Mouse (Mus musculus) forebrain, embryonic 14.5 days (tissue): ENCODE measurements around the gene Rilpl1. TPM values are rescaled to one million over a fixed set of nuclear protein-coding genes. Genes with fewer than 3 reads are reported as not detected.
"Not testable (repeated sequence)": the region's sequence is repeated elsewhere in the genome, so short reads cannot be mapped to it uniquely, and the experiment has no call there.

Experiments used
- ATAC-seq: fragments of 200-750 bp; cut with Nextera tagmentation; 2 replicates; pipeline ENCODE4 v1.8.0; 2017; ENCODE audit warnings: mild to moderate bottlenecking, moderate library complexity
- DNase-seq: peaks from one replicate; pipeline ENCODE4 v3.0.0-alpha.2; 2015; ENCODE audit warnings: low spot score
- H3K27ac ChIP-seq: fragments of 300-500 bp; sonication (generic); 2 replicates; pipeline ENCODE4 v1.5.1; 2014; ENCODE audit warnings: low read depth, mild to moderate bottlenecking, control low read depth, low read length, moderate library complexity
- H3K27me3 ChIP-seq: fragments of 300-500 bp; sonication (generic); replicated peaks from 2 replicates; pipeline ENCODE4 v1.6.1; 2014; ENCODE audit warnings: low read length, control low read depth, mixed read lengths; ENCODE audit not compliant: control insufficient read depth, insufficient read depth
- H3K36me3 ChIP-seq: fragments of 300-500 bp; sonication (generic); 2 replicates; pipeline ENCODE4 v1.6.1; 2014; ENCODE audit warnings: low read length, control low read depth; ENCODE audit not compliant: control insufficient read depth, insufficient read depth
- H3K4me1 ChIP-seq: fragments of 300-500 bp; sonication (generic); 2 replicates; pipeline ENCODE4 v1.6.1; 2014; ENCODE audit warnings: antibody characterized with exemption, low read length, control low read depth; ENCODE audit not compliant: control insufficient read depth, insufficient read depth
- H3K4me2 ChIP-seq: fragments of 300-500 bp; sonication (generic); 2 replicates; pipeline ENCODE4 v1.6.1; 2014; ENCODE audit warnings: mild to moderate bottlenecking, control low read depth, low read length
- H3K4me3 ChIP-seq: fragments of 300-500 bp; sonication (generic); 2 replicates; pipeline ENCODE4 v1.5.1; 2014; ENCODE audit warnings: low read depth, low read length, control low read depth
- H3K9ac ChIP-seq: fragments of 300-500 bp; sonication (generic); 2 replicates; pipeline ENCODE4 v1.6.1; 2014; ENCODE audit warnings: mild to moderate bottlenecking, low read length, control low read depth, moderate library complexity
- H3K9me3 ChIP-seq: fragments of 300-500 bp; sonication (generic); replicated peaks from 2 replicates; pipeline ENCODE4 v1.6.1; 2016; ENCODE audit warnings: low read length, control low read depth, mixed read lengths; ENCODE audit not compliant: control insufficient read depth
- WGBS: fragments of 180-500 bp; shearing (Covaris S2); extraction: QIAGEN DNeasy Blood & Tissue Kit; methylation state at CpG from one replicate; pipeline ENCODE4 v1.1.7; 2014; 5-methylcytosine and 5-hydroxymethylcytosine counted together
- polyA plus RNA-seq: library from polyadenylated mRNA; unstranded; fragments of >200 nt; fragmentation: Nextera tagmentation; extraction: Ambion mirVana; gene quantifications from 2 replicates; pipeline ENCODE4 v1.2.1, GENCODE M21; 2014

The Rilpl1 gene
- polyA plus RNA-seq, 1 experiment from 2014 or later, result 10.4 TPM

GRCm38 (mm10) chr5:124501541-124501940 lies 29.6 kb downstream of the Rilpl1 start:
- ATAC-seq (no peak), DNase-seq (no peak)
- Histone ChIP-seq H3K9me3 (no peaks in the 10 kb centered on the region), H3K27ac (no peak overlapping the region), H3K27me3 (no peaks in the 10 kb centered on the region), H3K4me2 (no peak overlapping the region), H3K4me1 (no peaks in the 10 kb centered on the region), H3K36me3 (peaks cover 33% of the 10 kb centered on the region), H3K4me3 (no peak overlapping the region), H3K9ac (no peak overlapping the region)
- WGBS, result 90% methylated on average over 10 of the region's 10 CpGs

- WGBS, result 91% methylated on average over 3 of the region's 3 CpGs
Observed at GRCm38 (mm10) chr5:124500573-124500972, 30.6 kb downstream of the Rilpl1 start.

GRCm38 (mm10) chr5:124500037-124500436 lies 31.2 kb downstream of the Rilpl1 start:
- not testable (repeated sequence) for H3K4me1 ChIP-seq, H3K9me3 ChIP-seq
- 75% methylated on average over 2 of the region's 4 CpGs for WGBS

More at GRCm38 (mm10) chr5:124500573-124500972, 30.6 kb downstream of the Rilpl1 start:
- DNase-seq, result no peak
- ATAC-seq, result no peak
- Histone ChIP-seq H3K9ac (no peak overlapping the region), H3K27me3 (no peaks in the 10 kb centered on the region), H3K9me3 (no peaks in the 10 kb centered on the region), H3K36me3 (peaks cover 39% of the 10 kb centered on the region), H3K4me1 (no peaks in the 10 kb centered on the region), H3K27ac (no peak overlapping the region), H3K4me3 (no peak overlapping the region), H3K4me2 (no peak overlapping the region)

DNA sequence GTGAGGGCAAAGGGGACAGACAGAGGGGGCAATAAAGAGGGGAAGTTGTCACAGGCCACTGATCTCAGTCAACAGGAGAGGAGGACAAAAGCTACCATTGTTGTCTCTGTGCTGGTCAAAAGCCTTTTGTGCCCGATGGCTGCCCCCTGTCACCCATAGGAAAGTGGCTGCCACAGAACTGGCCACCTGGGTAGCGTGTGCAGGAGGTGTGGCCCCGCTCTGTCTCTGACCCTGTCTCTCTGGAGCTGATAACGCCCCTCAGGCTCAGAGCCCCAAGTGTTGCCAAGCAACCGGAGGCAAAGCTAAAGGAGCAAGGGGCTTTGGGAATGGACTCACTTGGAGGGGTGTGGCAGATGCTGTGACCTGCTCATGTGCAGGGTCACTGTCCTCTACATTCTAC lies 32.2 kb downstream of the Rilpl1 start:
- ATAC-seq (no peak), DNase-seq (no peak)
- Histone ChIP-seq H3K4me1 (no peaks in the 10 kb centered on the region), H3K4me3 (no peak overlapping the region), H3K9me3 (no peaks in the 10 kb centered on the region), H3K9ac (no peak overlapping the region), H3K27me3 (no peaks in the 10 kb centered on the region), H3K27ac (no peak overlapping the region), H3K36me3 (peaks cover 47% of the 10 kb centered on the region), H3K4me2 (no peak overlapping the region)
- WGBS, result 27% methylated on average over 5 of the region's 5 CpGs

More at GRCm38 (mm10) chr5:124500037-124500436, 31.2 kb downstream of the Rilpl1 start:
- DNase-seq, H3K4me2 ChIP-seq, ATAC-seq, H3K9ac ChIP-seq, H3K27ac ChIP-seq, H3K27me3 ChIP-seq, H3K4me3 ChIP-seq: not testable (repeated sequence)
- peaks cover 43% of the 10 kb centered on the region for H3K36me3 ChIP-seq

DNA sequence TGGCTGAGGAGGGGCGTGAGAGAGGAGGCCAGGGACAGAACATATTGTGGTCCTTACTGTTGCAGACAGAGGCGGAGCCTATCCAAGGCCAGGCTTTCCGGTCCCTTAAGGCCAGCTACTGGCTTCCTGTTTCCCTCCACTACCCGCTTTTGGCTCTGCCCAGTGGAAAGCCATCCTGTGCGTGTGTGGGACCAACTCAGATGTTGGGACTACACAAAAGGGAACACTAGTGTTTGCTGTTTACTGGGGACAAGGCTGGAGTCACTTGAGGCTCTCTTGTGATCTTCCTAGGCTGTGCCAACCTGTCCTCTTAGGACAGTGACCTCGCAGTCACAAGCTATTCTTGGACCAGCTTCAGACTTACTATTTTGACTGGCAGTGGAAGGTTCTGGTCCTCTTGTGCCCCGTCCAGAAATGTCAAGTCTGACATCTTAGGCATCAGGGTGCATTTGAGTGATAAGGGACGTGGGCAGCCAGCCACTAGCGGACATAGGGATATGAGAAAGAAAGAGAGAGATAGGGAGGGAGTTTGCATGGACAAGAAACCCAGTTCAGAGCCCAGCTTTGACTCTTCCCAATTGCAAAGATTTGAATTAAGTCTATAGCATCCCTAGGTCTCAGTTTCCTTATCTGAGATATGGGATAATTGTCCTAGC lies 32.8 kb downstream of the Rilpl1 start:
- Histone ChIP-seq H3K27ac (no peak overlapping the region), H3K36me3 (peaks cover 50% of the 10 kb centered on the region), H3K4me1 (no peaks in the 10 kb centered on the region), H3K4me3 (no peak overlapping the region), H3K4me2 (no peak overlapping the region), H3K27me3 (no peaks in the 10 kb centered on the region), H3K9me3 (no peaks in the 10 kb centered on the region), H3K9ac (no peak overlapping the region)
- ATAC-seq (no peak), DNase-seq (no peak)
- 84% methylated on average over 9 of the region's 9 CpGs for WGBS

DNA sequence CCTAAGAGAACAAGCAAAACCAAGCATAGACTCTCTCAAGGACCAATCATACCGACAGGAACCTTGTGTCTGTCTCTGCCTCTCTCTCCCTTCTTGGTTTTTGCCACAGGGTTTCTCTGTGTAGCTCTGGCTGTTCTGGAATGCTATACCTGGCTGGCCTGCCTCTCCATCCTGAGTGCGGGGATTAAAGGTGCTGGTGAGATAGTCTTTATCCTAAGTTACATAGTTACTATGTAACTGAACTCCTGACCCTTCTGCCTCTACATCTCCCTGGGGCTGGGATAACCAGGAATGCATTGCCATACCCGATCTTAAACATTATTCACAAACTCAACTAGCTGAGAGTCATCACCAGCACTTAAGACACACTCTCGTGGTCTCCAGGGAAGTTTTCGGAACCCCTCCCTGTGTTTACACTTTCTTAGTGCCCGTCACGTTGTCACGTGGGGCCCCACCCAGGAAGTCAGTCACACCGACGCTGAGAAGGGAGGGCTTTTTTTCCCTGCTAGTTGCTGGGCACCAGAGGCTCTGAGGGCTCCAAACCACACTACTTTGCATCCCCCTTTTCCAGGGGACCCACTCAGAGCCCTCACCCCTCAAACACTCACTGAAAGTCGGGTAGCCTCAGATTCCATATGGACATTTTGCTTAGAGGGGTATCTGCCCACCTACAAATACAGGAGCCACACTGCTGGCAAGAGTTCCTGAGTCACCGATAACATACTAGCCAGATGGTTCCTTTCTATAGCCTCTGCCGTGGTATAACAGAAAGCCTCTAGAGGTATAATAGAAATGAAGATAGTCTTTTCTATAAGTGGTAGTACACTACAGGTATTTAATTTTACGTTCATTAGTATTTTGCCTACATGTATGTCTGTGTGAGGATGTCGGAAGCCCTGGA lies 34.3 kb downstream of the Rilpl1 start:
- Histone ChIP-seq H3K4me2 (no peak overlapping the region), H3K27ac (no peak overlapping the region), H3K4me3 (no peak overlapping the region), H3K9me3 (no peaks in the 10 kb centered on the region), H3K4me1 (no peaks in the 10 kb centered on the region), H3K27me3 (no peaks in the 10 kb centered on the region), H3K36me3 (peaks cover 48% of the 10 kb centered on the region), H3K9ac (no peak overlapping the region)
- DNase-seq (no peak), ATAC-seq (no peak)
- WGBS, result 86% methylated on average over 15 of the region's 15 CpGs

GRCm38 (mm10) chr5:124495547-124495946 lies 35.6 kb downstream of the Rilpl1 start:
- peak; percentile 50 for ATAC-seq
- no peaks in the 10 kb centered on the region for H3K9me3 ChIP-seq
- no peaks in the 10 kb centered on the region for H3K4me1 ChIP-seq
- peak overlapping the region; percentile 48; the same call in 1 of the 2 replicates for H3K27ac ChIP-seq
- no peak overlapping the region for H3K4me3 ChIP-seq
- DNase-seq, result peak; percentile 55
- no peak overlapping the region for H3K9ac ChIP-seq
- H3K4me2 ChIP-seq, result no peak overlapping the region
- no peaks in the 10 kb centered on the region for H3K27me3 ChIP-seq
- WGBS, result 59% methylated on average over 7 of the region's 7 CpGs
- peaks cover 53% of the 10 kb centered on the region for H3K36me3 ChIP-seq

GRCm38 (mm10) chr5:124493455-124493854 lies 37.7 kb downstream of the Rilpl1 start:
- H3K36me3 ChIP-seq, result peaks cover 61% of the 10 kb centered on the region
- 91% methylated on average over 11 of the region's 11 CpGs for WGBS
- H3K4me1 ChIP-seq, result no peaks in the 10 kb centered on the region
- DNase-seq (no peak), ATAC-seq (no peak)
- no peak overlapping the region for H3K27ac ChIP-seq
- no peak overlapping the region for H3K4me3 ChIP-seq
- H3K27me3 ChIP-seq, result no peaks in the 10 kb centered on the region
- no peaks in the 10 kb centered on the region for H3K9me3 ChIP-seq
- H3K9ac ChIP-seq, result no peak overlapping the region
- no peak overlapping the region for H3K4me2 ChIP-seq

DNA sequence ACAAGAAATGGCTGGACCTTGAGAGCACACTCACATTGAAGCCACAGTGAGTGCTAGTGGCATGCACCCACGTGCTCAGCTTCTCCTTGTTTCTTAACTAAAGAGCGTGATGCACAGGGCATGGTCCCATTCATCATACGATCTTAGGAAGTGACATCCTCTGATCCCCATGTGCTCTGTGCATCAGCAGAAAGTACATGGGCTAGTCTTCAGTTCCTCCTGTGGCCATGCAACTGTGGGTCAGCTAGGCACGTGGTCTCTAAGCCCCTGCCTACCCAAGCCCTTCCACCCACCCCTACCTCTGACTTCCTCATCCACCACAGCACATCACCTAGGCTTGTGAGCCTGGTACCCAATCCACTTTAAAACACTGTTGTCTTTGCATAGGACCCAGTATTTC lies 38.6 kb downstream of the Rilpl1 start:
- Histone ChIP-seq H3K9me3 (no peaks in the 10 kb centered on the region), H3K36me3 (peaks cover 58% of the 10 kb centered on the region), H3K27ac (no peak overlapping the region), H3K4me2 (no peak overlapping the region), H3K27me3 (no peaks in the 10 kb centered on the region), H3K4me1 (no peaks in the 10 kb centered on the region), H3K4me3 (no peak overlapping the region), H3K9ac (no peak overlapping the region)
- ATAC-seq (no peak), DNase-seq (no peak)
- WGBS, result 90% methylated on average over 4 of the region's 4 CpGs
